Mouse (Mus musculus): Measurements from ENCODE around the gene Bex3.
A peak's percentile ranks its signal among the peaks of the same experiment; 100 is the strongest.

The Bex3 gene

GRCm38 (mm10) chrX:136269743-136270392 is at the start of gene Bex3:
Gene Bex3, plus strand, starts transcription at chrX:136270253.
- DNase-seq = peak; percentile 74 to 92

GRCm38 (mm10) chrX:136223714-136224113 is 46.3 kb upstream of the Bex3 start:
- DNase-seq = no peak

GRCm38 (mm10) chrX:136227768-136228167 is 42.3 kb upstream of the Bex3 start:
- DNase-seq = peak; percentile 12 to 15

- DNase-seq = peak; percentile 72 to 82
Observed at GRCm38 (mm10) chrX:136238118-136238517, 31.9 kb upstream of the Bex3 start.

GRCm38 (mm10) chrX:136243181-136243580 is 26.9 kb upstream of the Bex3 start:
- no peak for DNase-seq

GRCm38 (mm10) chrX:136244574-136245229 is 25.4 kb upstream of the Bex3 start, which contains the start of gene Tceal9:
Gene Tceal9, plus strand, starts transcription at chrX:136245079.
- peak; percentile 81 to 88 for DNase-seq

GRCm38 (mm10) chrX:136245521-136246071 is 24.5 kb upstream of the Bex3 start:
- peak; percentile 61 to 64 for DNase-seq

GRCm38 (mm10) chrX:136248811-136249210 is 21.2 kb upstream of the Bex3 start:
- DNase-seq = peak in 1 of 2 experiments; percentile 11

- DNase-seq = no peak
Observed at GRCm38 (mm10) chrX:136249671-136250070, 20.4 kb upstream of the Bex3 start.

- DNase-seq = no peak
Observed at GRCm38 (mm10) chrX:136252023-136252729, 17.9 kb upstream of the Bex3 start.

GRCm38 (mm10) chrX:136267720-136268119 is 2.3 kb upstream of the Bex3 start:
- no peak for DNase-seq

GRCm38 (mm10) chrX:136268173-136268572 is 1.9 kb upstream of the Bex3 start:
- no peak for DNase-seq

- peak; percentile 64 to 68 for DNase-seq
Observed at GRCm38 (mm10) chrX:136270393-136271111, 499 bp downstream of the Bex3 start.

GRCm38 (mm10) chrX:136274542-136274941 is 4.5 kb downstream of the Bex3 start:
- DNase-seq = no peak

- no peak for DNase-seq
Observed at GRCm38 (mm10) chrX:136275386-136275785, 5.3 kb downstream of the Bex3 start.

- no peak for DNase-seq
Observed at GRCm38 (mm10) chrX:136277577-136277976, 7.5 kb downstream of the Bex3 start.

GRCm38 (mm10) chrX:136278401-136278800 is 8.3 kb downstream of the Bex3 start:
- DNase-seq = no peak

- DNase-seq = peak; percentile 28 to 46
Observed at GRCm38 (mm10) chrX:136279410-136279809, 9.4 kb downstream of the Bex3 start.

GRCm38 (mm10) chrX:136290817-136291281 is 20.8 kb downstream of the Bex3 start:
- DNase-seq = peak; percentile 79 to 80

- peak; percentile 72 to 79 for DNase-seq
Observed at GRCm38 (mm10) chrX:136304295-136304694, 34.2 kb downstream of the Bex3 start.

GRCm38 (mm10) chrX:136306196-136306595 is 36.1 kb downstream of the Bex3 start:
- no peak for DNase-seq

- peak; percentile 53 to 60 for DNase-seq
Observed at GRCm38 (mm10) chrX:136313303-136313702, 43.2 kb downstream of the Bex3 start.

All from cerebellum, postnatal 10 days (tissue).